Mouse (Mus musculus): Measurements from ENCODE around the gene Rce1. TPM values are rescaled to one million over a fixed set of nuclear protein-coding genes. Genes with fewer than 3 reads are reported as not detected.

Gene Rce1
- 37.7 and 41.2 TPM in 2 replicates for polyA plus RNA-seq (2015; fragmentation: Nextera tagmentation; extraction: Ambion mirVana)

GRCm38 (mm10) chr19:4625179-4625828 is at the start of gene Rce1:
Rce1 (minus strand) TSS chr19:4625641.
- ATAC-seq (ENCODE audit: extremely low read depth, insufficient number of reproducible peaks, low FRiP score, low TSS enrichment), result peak; percentile 82
- H3K4me1 ChIP-seq, result peaks cover 31% of the 10 kb centered on the region
- peak within 1 kb of the TSS; percentile 84 for H3K4me3 ChIP-seq
- no peaks in the 10 kb centered on the region for H3K27me3 ChIP-seq (replicated peaks)
- H3K4me2 ChIP-seq, result peak within 1 kb of the TSS; percentile 89
- H3K36me3 ChIP-seq, result peaks cover 40% of the 10 kb centered on the region
- H3K27ac ChIP-seq (replicated peaks), result peak within 1 kb of the TSS; percentile 72
- WGBS, result under 1% methylated on average over 64 of the region's 64 CpGs
- H3K9me3 ChIP-seq, result no peaks in the 10 kb centered on the region
- peak within 1 kb of the TSS; percentile 97 for H3K9ac ChIP-seq

- ATAC-seq (ENCODE audit: extremely low read depth, insufficient number of reproducible peaks, low FRiP score, low TSS enrichment), result no peak
- Histone ChIP-seq H3K27ac (replicated peaks) (no peak overlapping the region), H3K27me3 (replicated peaks) (no peaks in the 10 kb centered on the region), H3K36me3 (no peaks in the 10 kb centered on the region), H3K9ac (no peak overlapping the region), H3K4me2 (no peak overlapping the region), H3K4me3 (no peak overlapping the region), H3K9me3 (no peaks in the 10 kb centered on the region), H3K4me1 (no peaks in the 10 kb centered on the region)
- WGBS, result 62% methylated on average over 6 of the region's 6 CpGs
Observed at GRCm38 (mm10) chr19:4672401-4672800, 47.0 kb upstream of the Rce1 start.

GRCm38 (mm10) chr19:4670776-4671175 is 45.3 kb upstream of the Rce1 start:
- WGBS, result 56% methylated on average over 4 of the region's 4 CpGs
- no peak for ATAC-seq (ENCODE audit: extremely low read depth, insufficient number of reproducible peaks, low FRiP score, low TSS enrichment)
- Histone ChIP-seq H3K4me2 (no peak overlapping the region), H3K36me3 (no peaks in the 10 kb centered on the region), H3K4me1 (no peaks in the 10 kb centered on the region), H3K9me3 (no peaks in the 10 kb centered on the region), H3K27me3 (replicated peaks) (no peaks in the 10 kb centered on the region), H3K4me3 (no peak overlapping the region), H3K9ac (no peak overlapping the region), H3K27ac (replicated peaks) (no peak overlapping the region)

- peaks cover 4% of the 10 kb centered on the region; the same call in 1 of the 2 replicates for H3K27me3 ChIP-seq (replicated peaks)
- no peak overlapping the region for H3K27ac ChIP-seq (replicated peaks)
- H3K4me3 ChIP-seq, result no peak overlapping the region
- H3K36me3 ChIP-seq, result no peaks in the 10 kb centered on the region
- H3K4me1 ChIP-seq, result no peaks in the 10 kb centered on the region
- H3K4me2 ChIP-seq, result no peak overlapping the region
- no peak overlapping the region for H3K9ac ChIP-seq
- ATAC-seq (ENCODE audit: extremely low read depth, insufficient number of reproducible peaks, low FRiP score, low TSS enrichment), result no peak
- no peaks in the 10 kb centered on the region for H3K9me3 ChIP-seq
Observed at GRCm38 (mm10) chr19:4666815-4667214, 41.4 kb upstream of the Rce1 start.

DNA sequence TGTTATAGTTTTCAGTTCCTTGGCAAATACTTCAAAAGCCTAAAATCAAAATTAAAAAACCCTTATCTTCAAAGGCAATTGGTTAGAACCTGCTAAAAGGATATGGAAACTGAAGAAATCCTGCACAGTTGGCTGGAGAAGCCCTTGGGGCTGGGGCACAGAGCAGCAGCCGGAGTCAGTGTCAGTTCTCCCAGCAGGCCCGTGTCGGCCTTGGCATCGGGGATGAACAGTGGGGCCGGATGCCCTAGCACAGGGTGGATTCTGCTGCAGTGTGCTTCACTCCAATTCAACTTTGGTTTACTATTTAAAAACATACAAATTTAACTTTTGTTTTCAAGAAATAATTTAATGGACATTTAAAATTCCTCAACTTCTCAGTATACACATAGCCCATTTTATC is 32.7 kb upstream of the Rce1 start:
- Histone ChIP-seq H3K9me3 (no peaks in the 10 kb centered on the region), H3K9ac (no peak overlapping the region), H3K4me2 (no peak overlapping the region), H3K4me1 (no peaks in the 10 kb centered on the region), H3K4me3 (no peak overlapping the region), H3K27me3 (replicated peaks) (no peaks in the 10 kb centered on the region), H3K36me3 (no peaks in the 10 kb centered on the region), H3K27ac (replicated peaks) (no peak overlapping the region)
- no peak for ATAC-seq (ENCODE audit: extremely low read depth, insufficient number of reproducible peaks, low FRiP score, low TSS enrichment)
- WGBS, result 85% methylated on average over 5 of the region's 5 CpGs

DNA sequence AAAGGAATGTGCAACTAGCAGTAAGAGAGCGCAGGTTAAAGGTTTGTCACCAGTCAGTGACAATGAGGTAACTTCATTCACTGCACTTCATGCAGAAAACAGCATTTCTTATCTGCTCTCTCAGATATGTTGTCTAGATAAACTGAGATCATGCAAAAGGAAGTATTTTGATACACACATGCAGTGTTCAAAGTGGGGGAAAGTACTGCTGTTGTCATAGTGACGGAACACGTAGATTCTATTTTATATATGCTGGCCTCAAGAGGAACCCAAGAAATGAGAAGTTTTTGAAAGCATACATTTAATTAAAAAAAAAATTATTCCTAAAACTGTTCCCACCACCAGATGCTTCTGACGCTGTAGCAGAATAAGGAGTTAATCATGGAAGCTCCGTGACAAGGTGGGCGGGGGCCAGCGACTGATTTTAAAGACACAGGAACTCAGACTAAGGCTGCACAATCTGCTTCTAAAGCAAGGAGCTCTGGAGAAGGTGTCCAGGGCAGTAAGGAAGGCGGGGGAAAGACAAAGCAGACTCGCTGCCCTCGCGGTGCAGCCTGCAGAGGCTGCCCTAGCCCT is 21.6 kb upstream of the Rce1 start:
- no peaks in the 10 kb centered on the region for H3K4me1 ChIP-seq
- no peak for ATAC-seq (ENCODE audit: extremely low read depth, insufficient number of reproducible peaks, low FRiP score, low TSS enrichment)
- H3K9me3 ChIP-seq, result no peaks in the 10 kb centered on the region
- 64% methylated on average over 11 of the region's 11 CpGs for WGBS
- no peaks in the 10 kb centered on the region for H3K36me3 ChIP-seq
- H3K9ac ChIP-seq, result no peak overlapping the region
- H3K4me3 ChIP-seq, result no peak overlapping the region
- H3K4me2 ChIP-seq, result no peak overlapping the region
- H3K27ac ChIP-seq (replicated peaks), result no peak overlapping the region
- H3K27me3 ChIP-seq (replicated peaks), result peaks cover 22% of the 10 kb centered on the region

- no peak for ATAC-seq (ENCODE audit: extremely low read depth, insufficient number of reproducible peaks, low FRiP score, low TSS enrichment)
- H3K4me2 ChIP-seq, result no peak overlapping the region
- H3K4me1 ChIP-seq, result no peaks in the 10 kb centered on the region
- H3K27me3 ChIP-seq (replicated peaks), result peaks cover 36% of the 10 kb centered on the region
- no peak overlapping the region for H3K9ac ChIP-seq
- H3K4me3 ChIP-seq, result no peak overlapping the region
- no peaks in the 10 kb centered on the region for H3K9me3 ChIP-seq
- no peak overlapping the region for H3K27ac ChIP-seq (replicated peaks)
- H3K36me3 ChIP-seq, result no peaks in the 10 kb centered on the region
- 39% methylated on average over 10 of the region's 10 CpGs for WGBS
Observed at GRCm38 (mm10) chr19:4644271-4644670, 18.8 kb upstream of the Rce1 start.

DNA sequence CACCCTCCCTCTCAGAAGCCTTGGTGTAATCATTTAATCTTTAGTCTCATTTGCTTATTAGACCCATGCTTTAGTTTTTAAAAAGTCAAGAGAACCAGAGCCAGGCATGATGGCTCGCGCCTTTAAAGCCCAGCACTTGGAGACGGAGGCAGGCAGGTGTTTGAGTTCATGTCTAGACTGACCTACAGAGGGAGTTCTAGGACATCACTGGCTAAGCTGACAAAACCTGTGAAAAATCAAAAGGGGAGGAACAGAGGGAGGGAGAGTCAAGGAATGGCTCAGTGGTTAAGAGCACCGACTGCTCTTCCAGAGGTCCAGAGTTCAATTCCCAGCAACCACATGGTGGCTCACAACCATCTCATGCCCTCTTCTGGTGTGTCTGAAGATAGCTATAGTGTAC is 10.5 kb upstream of the Rce1 start:
- Histone ChIP-seq H3K27me3 (replicated peaks) (peaks cover 40% of the 10 kb centered on the region), H3K9me3 (no peaks in the 10 kb centered on the region), H3K36me3 (no peaks in the 10 kb centered on the region), H3K27ac (replicated peaks) (no peak overlapping the region), H3K9ac (no peak overlapping the region), H3K4me1 (no peaks in the 10 kb centered on the region), H3K4me3 (no peak overlapping the region), H3K4me2 (no peak overlapping the region)
- WGBS, result 64% methylated on average over 4 of the region's 4 CpGs
- no peak for ATAC-seq (ENCODE audit: extremely low read depth, insufficient number of reproducible peaks, low FRiP score, low TSS enrichment)

GRCm38 (mm10) chr19:4628819-4629218 is 3.4 kb upstream of the Rce1 start:
- ATAC-seq (ENCODE audit: extremely low read depth, insufficient number of reproducible peaks, low FRiP score, low TSS enrichment), result no peak
- H3K4me2 ChIP-seq, result no peak overlapping the region
- H3K27ac ChIP-seq (replicated peaks), result no peak overlapping the region
- H3K9ac ChIP-seq, result no peak overlapping the region
- peaks cover under 1% of the 10 kb centered on the region; the same call in 1 of the 2 replicates for H3K27me3 ChIP-seq (replicated peaks)
- H3K4me1 ChIP-seq, result peaks cover 31% of the 10 kb centered on the region
- H3K36me3 ChIP-seq, result peaks cover 5% of the 10 kb centered on the region
- no peak overlapping the region for H3K4me3 ChIP-seq
- H3K9me3 ChIP-seq, result no peaks in the 10 kb centered on the region
- 0% methylated on average over 1 of the region's 1 CpGs for WGBS

GRCm38 (mm10) chr19:4625829-4626535 is 541 bp upstream of the Rce1 start:
- peaks cover 34% of the 10 kb centered on the region for H3K36me3 ChIP-seq
- H3K4me1 ChIP-seq, result peaks cover 31% of the 10 kb centered on the region
- H3K27ac ChIP-seq (replicated peaks), result peak overlapping the region; percentile 72
- H3K4me3 ChIP-seq, result peak overlapping the region; percentile 84
- peak overlapping the region; percentile 89 for H3K4me2 ChIP-seq
- H3K9ac ChIP-seq, result peak overlapping the region; percentile 97
- ATAC-seq (ENCODE audit: extremely low read depth, insufficient number of reproducible peaks, low FRiP score, low TSS enrichment), result peak; percentile 37; the same call in 1 of the 2 replicates
- 3% methylated on average over 35 of the region's 35 CpGs for WGBS
- no peaks in the 10 kb centered on the region for H3K27me3 ChIP-seq (replicated peaks)
- H3K9me3 ChIP-seq, result no peaks in the 10 kb centered on the region

GRCm38 (mm10) chr19:4624406-4625178 is 849 bp downstream of the Rce1 start:
- H3K4me1 ChIP-seq, result peaks cover 31% of the 10 kb centered on the region
- H3K27me3 ChIP-seq (replicated peaks), result no peaks in the 10 kb centered on the region
- H3K9ac ChIP-seq, result peak overlapping the region; percentile 97
- H3K9me3 ChIP-seq, result no peaks in the 10 kb centered on the region
- peaks cover 42% of the 10 kb centered on the region for H3K36me3 ChIP-seq
- WGBS, result 28% methylated on average over 4 of the region's 4 CpGs
- H3K4me3 ChIP-seq, result peak overlapping the region; percentile 84
- peak overlapping the region; percentile 72 for H3K27ac ChIP-seq (replicated peaks)
- ATAC-seq (ENCODE audit: extremely low read depth, insufficient number of reproducible peaks, low FRiP score, low TSS enrichment), result no peak
- H3K4me2 ChIP-seq, result peak overlapping the region; percentile 89

Data from heart, embryonic 13.5 days (tissue).